Mouse (Mus musculus) cortical plate, adult 2 months (tissue): ENCODE data around the gene Adh7. TPM values are rescaled to one million over a fixed set of nuclear protein-coding genes. Genes with fewer than 3 reads are reported as not detected.

Source experiments
- H3K27ac ChIP-seq: fragments of 200-500 bp; 2 replicates; pipeline ENCODE4 v1.5.1; 2012; ENCODE audit warnings: low read length, control low read depth, inconsistent platforms; ENCODE audit not compliant: insufficient read depth
- H3K4me1 ChIP-seq: fragments of 200-500 bp; 2 replicates; pipeline ENCODE4 v1.6.1; 2011; ENCODE audit warnings: low read length; ENCODE audit not compliant: control insufficient read depth, insufficient read depth
- H3K4me3 ChIP-seq: fragments of 200-500 bp; 2 replicates; pipeline ENCODE4 v1.5.1; 2011; ENCODE audit warnings: mild to moderate bottlenecking, low read length, control low read depth; ENCODE audit not compliant: insufficient read depth
- CTCF ChIP-seq: fragments of 200-500 bp; IDR thresholded peaks from 2 replicates; pipeline ENCODE4 v1.5.1; 2011; ENCODE audit warnings: mild to moderate bottlenecking, control low read depth, low read length; ENCODE audit not compliant: insufficient read depth; ENCODE audit errors: extremely low read depth
- POLR2A ChIP-seq: fragments of 200-500 bp; IDR thresholded peaks from 2 replicates; pipeline ENCODE4 v1.6.1; 2011; ENCODE audit warnings: mild to moderate bottlenecking, low read length, control low read depth; ENCODE audit not compliant: insufficient read depth; ENCODE audit errors: extremely low read depth
- polyA plus RNA-seq: library from polyadenylated mRNA; depleted of rRNA; stranded (reverse); fragments of >200 nt; gene quantifications from 2 replicates; pipeline ENCODE4 v1.2.3, GENCODE M21; 2012

Gene Adh7
- polyA plus RNA-seq, 1 experiment = 0.02 TPM

- no peak for TF ChIP-seq CTCF
- TF ChIP-seq POLR2A = no peak
- Histone ChIP-seq H3K4me3 (no peak overlapping the region), H3K4me1 (no peaks in the 10 kb centered on the region), H3K27ac (no peak overlapping the region)
These were observed 20.0 kb upstream of the Adh7 start for GRCm38 (mm10) chr3:138197556-138197955.

DNA sequence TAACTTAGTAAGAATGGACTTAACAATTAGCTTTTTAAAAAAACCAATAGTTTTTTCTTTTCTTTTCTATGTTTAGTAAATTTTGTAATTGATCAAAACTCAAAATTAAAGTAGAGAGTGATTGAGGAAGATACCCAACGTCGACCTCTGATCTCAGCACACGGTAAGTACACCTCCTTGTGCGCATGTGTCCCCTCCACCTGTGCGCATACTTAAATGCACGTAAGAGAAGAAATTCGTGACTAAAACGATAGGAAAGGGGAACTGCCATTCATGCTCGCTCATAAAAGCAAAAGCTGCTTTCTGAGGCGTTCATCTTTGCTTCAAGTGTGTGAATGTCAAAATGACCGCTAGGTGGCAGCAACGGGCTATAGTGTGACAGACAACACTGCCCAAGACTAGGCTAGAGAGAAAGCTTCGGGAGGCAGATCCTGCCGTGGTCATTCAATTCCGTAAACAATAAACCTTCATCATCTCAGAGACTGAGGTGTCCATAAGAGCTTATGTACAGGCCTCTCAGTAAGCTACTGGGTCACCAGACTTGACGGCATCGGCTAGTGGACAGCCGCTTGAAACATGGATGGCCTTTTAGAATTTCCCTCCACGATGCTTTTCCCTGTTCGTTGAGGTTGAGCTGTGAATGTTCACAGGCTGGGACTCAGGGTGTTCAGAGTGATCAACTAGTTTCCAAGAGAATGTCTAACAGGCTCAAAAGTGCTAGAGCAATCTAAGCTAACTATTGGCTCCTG is 19.4 kb upstream of the Adh7 start:
- Histone ChIP-seq H3K4me3 (peak overlapping the region; percentile 7; the same call in 1 of the 2 replicates), H3K27ac (no peak overlapping the region), H3K4me1 (no peaks in the 10 kb centered on the region)
- peak; percentile 93 for TF ChIP-seq CTCF
- no peak for TF ChIP-seq POLR2A

- TF ChIP-seq CTCF (no peak), POLR2A (no peak)
- no peak overlapping the region for H3K27ac ChIP-seq
- no peaks in the 10 kb centered on the region for H3K4me1 ChIP-seq
- H3K4me3 ChIP-seq = no peak overlapping the region
These were observed 18.9 kb upstream of the Adh7 start for GRCm38 (mm10) chr3:138198722-138199068.

GRCm38 (mm10) chr3:138208821-138209220 is 8.7 kb upstream of the Adh7 start:
- Histone ChIP-seq H3K4me1 (no peaks in the 10 kb centered on the region), H3K4me3 (no peak overlapping the region), H3K27ac (no peak overlapping the region)
- TF ChIP-seq CTCF (no peak), POLR2A (no peak)

DNA sequence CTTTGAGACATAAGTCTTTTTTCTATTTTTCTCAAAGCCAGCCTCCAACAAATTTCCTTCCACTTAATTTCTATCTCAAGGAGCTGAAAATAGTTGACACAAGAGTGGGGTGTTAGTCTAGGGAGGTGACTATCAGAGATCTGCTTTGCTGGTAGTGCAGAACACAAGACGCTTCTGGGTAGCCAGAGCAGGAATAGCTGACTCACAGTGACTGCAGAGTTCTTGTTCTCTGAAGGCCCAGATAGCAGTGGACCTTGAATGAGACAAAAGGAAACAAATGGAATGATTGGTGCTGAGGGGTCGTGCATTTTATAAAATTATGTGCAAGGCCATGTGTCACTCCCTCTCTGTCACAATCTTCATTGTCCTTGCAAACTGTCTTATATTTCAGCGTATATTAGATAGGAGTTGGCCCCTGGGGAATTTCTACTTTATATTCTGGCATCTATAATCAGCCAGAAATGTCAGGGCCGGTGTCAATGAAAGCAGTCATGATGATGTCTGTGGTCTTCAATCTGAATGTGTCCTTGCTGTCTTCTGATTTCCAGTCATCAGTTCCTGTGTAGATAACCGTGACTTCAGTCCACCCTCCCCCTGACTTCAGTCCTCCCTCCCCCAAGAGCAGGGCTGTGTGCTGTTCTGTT is 7.0 kb upstream of the Adh7 start:
- Histone ChIP-seq H3K4me3 (no peak overlapping the region), H3K27ac (no peak overlapping the region), H3K4me1 (no peaks in the 10 kb centered on the region)
- no peak for TF ChIP-seq CTCF
- no peak for TF ChIP-seq POLR2A

- H3K4me1 ChIP-seq = no peaks in the 10 kb centered on the region
- no peak overlapping the region for H3K27ac ChIP-seq
- TF ChIP-seq POLR2A = no peak
- TF ChIP-seq CTCF = no peak
These were observed 5.1 kb upstream of the Adh7 start for GRCm38 (mm10) chr3:138212431-138212951.

DNA sequence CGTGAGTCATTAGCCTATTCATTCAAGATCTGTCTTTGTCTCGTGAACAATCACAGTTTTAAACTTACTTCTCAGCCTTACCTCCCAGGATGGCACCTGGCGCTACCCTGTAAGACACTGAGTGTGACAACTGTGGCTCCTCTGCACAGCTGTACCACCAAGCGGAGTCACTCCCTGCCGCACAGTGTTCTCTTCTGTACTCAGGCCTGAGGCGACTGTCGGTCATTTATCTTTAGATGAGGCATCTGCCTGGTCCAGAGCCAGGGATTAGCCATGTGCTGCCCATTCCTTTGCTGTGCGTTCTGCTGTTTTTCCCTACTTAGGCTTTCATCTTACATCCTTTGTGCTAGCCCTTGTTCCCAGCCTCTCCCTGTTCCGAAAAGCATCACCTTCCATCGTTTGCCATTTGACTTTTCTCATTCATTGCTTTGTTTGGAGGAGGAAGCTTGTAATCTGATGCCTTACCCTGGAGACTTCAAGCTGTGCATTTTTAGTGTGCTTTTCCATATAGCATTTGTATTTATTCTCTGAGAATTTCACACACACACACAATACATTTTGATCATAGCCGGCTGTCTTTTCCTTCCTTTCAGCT is 2.1 kb upstream of the Adh7 start:
- Histone ChIP-seq H3K4me3 (no peak overlapping the region), H3K27ac (no peak overlapping the region), H3K4me1 (no peaks in the 10 kb centered on the region)
- TF ChIP-seq CTCF (no peak), POLR2A (no peak)

More at GRCm38 (mm10) chr3:138212431-138212951, 5.1 kb upstream of the Adh7 start:
- H3K4me3 ChIP-seq = no peak overlapping the region

DNA sequence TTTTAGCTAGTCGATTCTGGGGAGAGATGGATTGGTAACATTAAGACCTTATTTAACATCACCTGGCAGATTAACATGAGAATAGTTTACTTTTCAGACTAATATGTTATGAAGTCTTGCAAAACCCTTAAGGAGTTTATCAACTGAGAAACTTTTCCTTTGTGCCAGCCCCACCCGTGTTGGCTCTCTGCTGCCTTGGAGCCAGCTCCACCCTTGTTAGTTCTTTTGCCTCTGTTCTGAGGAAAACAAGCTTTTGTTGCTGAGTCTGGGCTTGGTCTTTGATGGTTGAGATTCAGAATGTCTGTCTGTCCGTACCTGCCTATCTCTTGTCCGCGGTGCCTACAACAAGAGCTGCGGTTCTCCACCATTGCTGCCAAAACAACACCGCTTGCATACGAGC is 1.5 kb upstream of the Adh7 start:
- no peak for TF ChIP-seq CTCF
- TF ChIP-seq POLR2A = no peak
- Histone ChIP-seq H3K4me3 (no peak overlapping the region), H3K27ac (no peak overlapping the region), H3K4me1 (no peaks in the 10 kb centered on the region)

GRCm38 (mm10) chr3:138221116-138221515 is 3.6 kb downstream of the Adh7 start:
- TF ChIP-seq CTCF (no peak), POLR2A (no peak)

More at GRCm38 (mm10) chr3:138221116-138221515, 3.6 kb downstream of the Adh7 start:
- H3K27ac ChIP-seq = no peak overlapping the region
- H3K4me3 ChIP-seq = no peak overlapping the region
- no peaks in the 10 kb centered on the region for H3K4me1 ChIP-seq
